Mouse (Mus musculus): ENCODE measurements around the gene Plin5. TPM values are rescaled to one million over a fixed set of nuclear protein-coding genes. Genes with fewer than 3 reads are reported as not detected.

Gene Plin5
- polyA plus RNA-seq, 1 experiment from 2014 or later: 0.17 TPM

GRCm38 (mm10) chr17:56146131-56146530 lies 28.7 kb upstream of the Plin5 start:
- Histone ChIP-seq H3K4me2 (no peak overlapping the region), H3K27me3 (replicated peaks) (peaks cover 100% of the 10 kb centered on the region), H3K9ac (no peak overlapping the region), H3K27ac (ENCODE audit: poor library complexity, severe bottlenecking) (no peak overlapping the region), H3K4me3 (no peak overlapping the region), H3K9me3 (replicated peaks) (no peaks in the 10 kb centered on the region), H3K36me3 (no peaks in the 10 kb centered on the region), H3K4me1 (replicated peaks) (peaks cover 18% of the 10 kb centered on the region)
- no peak for ATAC-seq (ENCODE audit: insufficient number of reproducible peaks, low FRiP score)
- 18% methylated on average over 9 of the region's 9 CpGs for WGBS

GRCm38 (mm10) chr17:56144546-56144945 lies 27.1 kb upstream of the Plin5 start:
- Histone ChIP-seq H3K9ac (no peak overlapping the region), H3K27ac (ENCODE audit: poor library complexity, severe bottlenecking) (no peak overlapping the region), H3K4me3 (no peak overlapping the region), H3K36me3 (no peaks in the 10 kb centered on the region), H3K4me1 (replicated peaks) (peaks cover 24% of the 10 kb centered on the region), H3K4me2 (no peak overlapping the region), H3K9me3 (replicated peaks) (no peaks in the 10 kb centered on the region), H3K27me3 (replicated peaks) (peaks cover 100% of the 10 kb centered on the region)
- 72% methylated on average over 9 of the region's 9 CpGs for WGBS
- no peak for ATAC-seq (ENCODE audit: insufficient number of reproducible peaks, low FRiP score)

GRCm38 (mm10) chr17:56141702-56142605 lies 24.6 kb upstream of the Plin5 start:
- Histone ChIP-seq H3K4me2 (peak overlapping the region; percentile 70), H3K27ac (ENCODE audit: poor library complexity, severe bottlenecking) (no peak overlapping the region), H3K4me3 (peak overlapping the region; percentile 39), H3K36me3 (no peaks in the 10 kb centered on the region), H3K9ac (peak overlapping the region; percentile 29), H3K9me3 (replicated peaks) (no peaks in the 10 kb centered on the region), H3K27me3 (replicated peaks) (peaks cover 100% of the 10 kb centered on the region), H3K4me1 (replicated peaks) (peaks cover 22% of the 10 kb centered on the region)
- WGBS: under 1% methylated on average over 42 of the region's 47 CpGs
- ATAC-seq (ENCODE audit: insufficient number of reproducible peaks, low FRiP score): peak; percentile 26; the same call in 1 of the 2 replicates

GRCm38 (mm10) chr17:56139858-56140595 lies 22.6 kb upstream of the Plin5 start, which contains the start of gene Sema6b:
Gene Sema6b (minus strand): TSS chr17:56140343.
- peak within 1 kb of the TSS; percentile 69 for H3K4me3 ChIP-seq
- H3K4me2 ChIP-seq: peak within 1 kb of the TSS; percentile 92
- H3K4me1 ChIP-seq (replicated peaks): peaks cover 22% of the 10 kb centered on the region
- H3K9ac ChIP-seq: peak within 1 kb of the TSS; percentile 64
- H3K36me3 ChIP-seq: no peaks in the 10 kb centered on the region
- peaks cover 97% of the 10 kb centered on the region for H3K27me3 ChIP-seq (replicated peaks)
- no peak within 1 kb of the TSS for H3K27ac ChIP-seq (ENCODE audit: poor library complexity, severe bottlenecking)
- 1% methylated on average over 76 of the region's 79 CpGs for WGBS
- peak; percentile 22; the same call in 1 of the 2 replicates for ATAC-seq (ENCODE audit: insufficient number of reproducible peaks, low FRiP score)
- H3K9me3 ChIP-seq (replicated peaks): no peaks in the 10 kb centered on the region

- Histone ChIP-seq H3K27me3 (replicated peaks) (peaks cover 94% of the 10 kb centered on the region), H3K9ac (peak overlapping the region; percentile 64; the same call in 1 of the 2 replicates), H3K36me3 (no peaks in the 10 kb centered on the region), H3K4me2 (peak overlapping the region; percentile 92), H3K4me1 (replicated peaks) (peaks cover 27% of the 10 kb centered on the region), H3K9me3 (replicated peaks) (no peaks in the 10 kb centered on the region), H3K27ac (ENCODE audit: poor library complexity, severe bottlenecking) (no peak overlapping the region), H3K4me3 (peak overlapping the region; percentile 69)
- no peak for ATAC-seq (ENCODE audit: insufficient number of reproducible peaks, low FRiP score)
- whole genome bisulfite sequencing: 13% methylated on average over 18 of the region's 21 CpGs
These were observed 22.0 kb upstream of the Plin5 start for GRCm38 (mm10) chr17:56139355-56139754.

- peaks cover 40% of the 10 kb centered on the region for H3K4me1 ChIP-seq (replicated peaks)
- no peak overlapping the region for H3K9ac ChIP-seq
- H3K27ac ChIP-seq (ENCODE audit: poor library complexity, severe bottlenecking): no peak overlapping the region
- H3K27me3 ChIP-seq (replicated peaks): peaks cover 80% of the 10 kb centered on the region
- no peaks in the 10 kb centered on the region for H3K36me3 ChIP-seq
- peak overlapping the region; percentile 31 for H3K4me2 ChIP-seq
- H3K4me3 ChIP-seq: no peak overlapping the region
- WGBS: 21% methylated on average over 25 of the region's 25 CpGs
- H3K9me3 ChIP-seq (replicated peaks): no peaks in the 10 kb centered on the region
- no peak for ATAC-seq (ENCODE audit: insufficient number of reproducible peaks, low FRiP score)
These were observed 20.6 kb upstream of the Plin5 start for GRCm38 (mm10) chr17:56137839-56138613.

- no peak overlapping the region for H3K4me2 ChIP-seq
- H3K9me3 ChIP-seq (replicated peaks): no peaks in the 10 kb centered on the region
- peaks cover 66% of the 10 kb centered on the region for H3K27me3 ChIP-seq (replicated peaks)
- no peak overlapping the region for H3K9ac ChIP-seq
- no peak for ATAC-seq (ENCODE audit: insufficient number of reproducible peaks, low FRiP score)
- H3K27ac ChIP-seq (ENCODE audit: poor library complexity, severe bottlenecking): no peak overlapping the region
- WGBS: 70% methylated on average over 7 of the region's 7 CpGs
- peaks cover 30% of the 10 kb centered on the region for H3K4me1 ChIP-seq (replicated peaks)
- H3K36me3 ChIP-seq: no peaks in the 10 kb centered on the region
- no peak overlapping the region for H3K4me3 ChIP-seq
These were observed 19.2 kb upstream of the Plin5 start for GRCm38 (mm10) chr17:56136558-56136957.

- H3K9me3 ChIP-seq (replicated peaks): peaks cover 7% of the 10 kb centered on the region; the same call in 1 of the 2 replicates
- H3K4me3 ChIP-seq: peak overlapping the region; percentile 39
- H3K4me2 ChIP-seq: peak overlapping the region; percentile 78
- H3K36me3 ChIP-seq: no peaks in the 10 kb centered on the region
- no peak overlapping the region for H3K27ac ChIP-seq (ENCODE audit: poor library complexity, severe bottlenecking)
- no peak; the same call in 1 of the 2 replicates for ATAC-seq (ENCODE audit: insufficient number of reproducible peaks, low FRiP score)
- WGBS: under 1% methylated on average over 27 of the region's 27 CpGs
- peaks cover 21% of the 10 kb centered on the region for H3K4me1 ChIP-seq (replicated peaks)
- peaks cover 45% of the 10 kb centered on the region for H3K27me3 ChIP-seq (replicated peaks)
- H3K9ac ChIP-seq: peak overlapping the region; percentile 44; the same call in 1 of the 2 replicates
These were observed 17.1 kb upstream of the Plin5 start for GRCm38 (mm10) chr17:56134463-56134971.

- H3K4me2 ChIP-seq: peak overlapping the region; percentile 78
- H3K9me3 ChIP-seq (replicated peaks): peaks cover 7% of the 10 kb centered on the region; the same call in 1 of the 2 replicates
- peak; percentile 69 for ATAC-seq (ENCODE audit: insufficient number of reproducible peaks, low FRiP score)
- peak overlapping the region; percentile 20; the same call in 1 of the 2 replicates for H3K27ac ChIP-seq (ENCODE audit: poor library complexity, severe bottlenecking)
- H3K27me3 ChIP-seq (replicated peaks): peaks cover 37% of the 10 kb centered on the region
- peaks cover 18% of the 10 kb centered on the region for H3K4me1 ChIP-seq (replicated peaks)
- H3K4me3 ChIP-seq: peak overlapping the region; percentile 39
- no peaks in the 10 kb centered on the region for H3K36me3 ChIP-seq
- peak overlapping the region; percentile 44; the same call in 1 of the 2 replicates for H3K9ac ChIP-seq
- 14% methylated on average over 21 of the region's 21 CpGs for WGBS
These were observed 16.3 kb upstream of the Plin5 start for GRCm38 (mm10) chr17:56133457-56134363.
